Mouse (Mus musculus): Measurements from ENCODE around the gene H6pd. TPM values are rescaled to one million over a fixed set of nuclear protein-coding genes. Genes with fewer than 3 reads are reported as not detected.

Gene H6pd
- polyA plus RNA-seq, 1 experiment: 22.0 TPM

GRCm38 (mm10) chr4:149986671-149987417, 22.0 kb downstream of the H6pd start:
- 38% methylated on average over 10 of the region's 10 CpGs for WGBS
- Histone ChIP-seq H3K4me3 (ENCODE audit: low read depth, low read length) (no peak overlapping the region), H3K27me3 (ENCODE audit: control insufficient read depth, insufficient read depth, low read length) (no peaks in the 10 kb centered on the region), H3K36me3 (ENCODE audit: control insufficient read depth, insufficient read depth, low read length) (peaks cover 3% of the 10 kb centered on the region; the same call in 1 of the 2 replicates), H3K27ac (ENCODE audit: insufficient read depth, low read depth, low read length) (no peak overlapping the region; the same call in 1 of the 2 replicates), H3K4me1 (ENCODE audit: control insufficient read depth, insufficient read depth, insufficient read length, low read length) (peaks cover 27% of the 10 kb centered on the region)
- TF ChIP-seq CTCF (IDR thresholded peaks at IDR 0.05; ENCODE audit: extremely low read depth, insufficient read length, insufficient replicate concordance, low read depth, low read length) (no peak), POLR2A (IDR thresholded peaks at IDR 0.05; ENCODE audit: low read depth, low read length) (no peak)

- TF ChIP-seq POLR2A (IDR thresholded peaks at IDR 0.05; ENCODE audit: low read depth, low read length) (no peak), CTCF (IDR thresholded peaks at IDR 0.05; ENCODE audit: extremely low read depth, insufficient read length, insufficient replicate concordance, low read depth, low read length) (no peak)
- H3K27ac ChIP-seq (ENCODE audit: insufficient read depth, low read depth, low read length): no peak overlapping the region
- peaks cover 12% of the 10 kb centered on the region; the same call in 1 of the 2 replicates for H3K36me3 ChIP-seq (ENCODE audit: control insufficient read depth, insufficient read depth, low read length)
- 86% methylated on average over 23 of the region's 23 CpGs for WGBS
- peaks cover 13% of the 10 kb centered on the region for H3K4me1 ChIP-seq (ENCODE audit: control insufficient read depth, insufficient read depth, insufficient read length, low read length)
- no peak overlapping the region for H3K4me3 ChIP-seq (ENCODE audit: low read depth, low read length)
- no peaks in the 10 kb centered on the region for H3K27me3 ChIP-seq (ENCODE audit: control insufficient read depth, insufficient read depth, low read length)
These were observed 24.7 kb downstream of the H6pd start for GRCm38 (mm10) chr4:149983921-149984645.

DNA sequence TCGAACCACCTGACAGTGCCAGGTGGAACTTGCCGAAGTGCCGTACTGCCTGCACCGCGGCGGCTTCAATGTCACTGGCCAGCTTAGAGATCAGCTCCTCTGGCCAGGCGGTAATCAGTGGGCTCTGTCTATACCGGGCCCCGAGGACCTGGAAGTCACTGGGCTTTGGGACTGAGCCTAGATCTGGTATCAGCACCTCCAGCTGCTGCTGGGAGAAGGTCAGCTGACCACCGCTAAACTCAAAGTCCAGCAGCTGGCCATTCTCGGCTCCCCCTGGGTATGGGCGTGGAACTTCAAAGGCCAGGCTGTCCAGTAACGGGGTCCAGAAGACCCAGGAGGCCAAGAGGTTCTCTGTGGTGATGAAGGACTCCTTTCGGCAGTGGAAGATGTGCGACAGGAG, 26.7 kb downstream of the H6pd start:
- peaks cover 8% of the 10 kb centered on the region for H3K4me1 ChIP-seq (ENCODE audit: control insufficient read depth, insufficient read depth, insufficient read length, low read length)
- WGBS: 81% methylated on average over 15 of the region's 15 CpGs
- no peak overlapping the region for H3K27ac ChIP-seq (ENCODE audit: insufficient read depth, low read depth, low read length)
- H3K4me3 ChIP-seq (ENCODE audit: low read depth, low read length): no peak overlapping the region
- TF ChIP-seq CTCF (IDR thresholded peaks at IDR 0.05; ENCODE audit: extremely low read depth, insufficient read length, insufficient replicate concordance, low read depth, low read length) (no peak), POLR2A (IDR thresholded peaks at IDR 0.05; ENCODE audit: low read depth, low read length) (no peak)
- no peaks in the 10 kb centered on the region for H3K27me3 ChIP-seq (ENCODE audit: control insufficient read depth, insufficient read depth, low read length)
- peaks cover 12% of the 10 kb centered on the region; the same call in 1 of the 2 replicates for H3K36me3 ChIP-seq (ENCODE audit: control insufficient read depth, insufficient read depth, low read length)

- WGBS: 7% methylated on average over 12 of the region's 12 CpGs
- Histone ChIP-seq H3K4me1 (ENCODE audit: control insufficient read depth, insufficient read depth, insufficient read length, low read length) (peaks cover 2% of the 10 kb centered on the region; the same call in 1 of the 2 replicates), H3K4me3 (ENCODE audit: low read depth, low read length) (no peak overlapping the region), H3K36me3 (ENCODE audit: control insufficient read depth, insufficient read depth, low read length) (peaks cover 12% of the 10 kb centered on the region; the same call in 1 of the 2 replicates), H3K27ac (ENCODE audit: insufficient read depth, low read depth, low read length) (no peak overlapping the region), H3K27me3 (ENCODE audit: control insufficient read depth, insufficient read depth, low read length) (no peaks in the 10 kb centered on the region)
- no peak for TF ChIP-seq POLR2A (IDR thresholded peaks at IDR 0.05; ENCODE audit: low read depth, low read length)
- TF ChIP-seq CTCF (IDR thresholded peaks at IDR 0.05; ENCODE audit: extremely low read depth, insufficient read length, insufficient replicate concordance, low read depth, low read length): peak; percentile 91
These were observed 29.0 kb downstream of the H6pd start for GRCm38 (mm10) chr4:149979819-149980308.

DNA sequence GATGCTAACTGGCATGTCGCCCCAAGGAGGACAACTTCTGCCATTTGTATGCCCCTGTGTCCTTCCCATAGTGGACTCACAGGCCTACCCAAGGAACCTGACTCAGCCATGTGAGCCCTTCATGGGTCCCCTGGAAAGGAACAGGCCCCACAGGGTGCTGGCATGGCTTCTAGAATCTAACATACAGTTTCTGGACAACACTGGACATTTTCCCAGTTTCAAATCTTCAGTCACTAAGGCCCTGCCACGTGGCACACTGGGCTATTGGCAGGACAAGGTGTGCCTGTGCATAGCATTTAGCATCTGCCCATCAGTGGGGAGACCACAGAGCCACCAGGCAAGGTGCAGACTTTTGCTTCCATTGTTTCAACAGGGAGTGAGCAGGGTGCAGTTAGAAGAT, 30.0 kb downstream of the H6pd start:
- no peaks in the 10 kb centered on the region; the same call in 1 of the 2 replicates for H3K4me1 ChIP-seq (ENCODE audit: control insufficient read depth, insufficient read depth, insufficient read length, low read length)
- H3K27ac ChIP-seq (ENCODE audit: insufficient read depth, low read depth, low read length): no peak overlapping the region
- peaks cover 12% of the 10 kb centered on the region; the same call in 1 of the 2 replicates for H3K36me3 ChIP-seq (ENCODE audit: control insufficient read depth, insufficient read depth, low read length)
- H3K4me3 ChIP-seq (ENCODE audit: low read depth, low read length): no peak overlapping the region
- no peak for TF ChIP-seq POLR2A (IDR thresholded peaks at IDR 0.05; ENCODE audit: low read depth, low read length)
- no peak for TF ChIP-seq CTCF (IDR thresholded peaks at IDR 0.05; ENCODE audit: extremely low read depth, insufficient read length, insufficient replicate concordance, low read depth, low read length)
- H3K27me3 ChIP-seq (ENCODE audit: control insufficient read depth, insufficient read depth, low read length): no peaks in the 10 kb centered on the region
- 85% methylated on average over 2 of the region's 2 CpGs for WGBS

GRCm38 (mm10) chr4:149977801-149978544, 30.9 kb downstream of the H6pd start:
- 72% methylated on average over 17 of the region's 17 CpGs for WGBS
- TF ChIP-seq POLR2A (IDR thresholded peaks at IDR 0.05; ENCODE audit: low read depth, low read length) (no peak), CTCF (IDR thresholded peaks at IDR 0.05; ENCODE audit: extremely low read depth, insufficient read length, insufficient replicate concordance, low read depth, low read length) (no peak)
- H3K27ac ChIP-seq (ENCODE audit: insufficient read depth, low read depth, low read length): no peak overlapping the region
- H3K36me3 ChIP-seq (ENCODE audit: control insufficient read depth, insufficient read depth, low read length): peaks cover 12% of the 10 kb centered on the region; the same call in 1 of the 2 replicates
- H3K4me3 ChIP-seq (ENCODE audit: low read depth, low read length): no peak overlapping the region
- H3K27me3 ChIP-seq (ENCODE audit: control insufficient read depth, insufficient read depth, low read length): no peaks in the 10 kb centered on the region
- no peaks in the 10 kb centered on the region; the same call in 1 of the 2 replicates for H3K4me1 ChIP-seq (ENCODE audit: control insufficient read depth, insufficient read depth, insufficient read length, low read length)
